12 mouse cellular contexts compared by ENCODE assay signal in the genomic region with DNA sequence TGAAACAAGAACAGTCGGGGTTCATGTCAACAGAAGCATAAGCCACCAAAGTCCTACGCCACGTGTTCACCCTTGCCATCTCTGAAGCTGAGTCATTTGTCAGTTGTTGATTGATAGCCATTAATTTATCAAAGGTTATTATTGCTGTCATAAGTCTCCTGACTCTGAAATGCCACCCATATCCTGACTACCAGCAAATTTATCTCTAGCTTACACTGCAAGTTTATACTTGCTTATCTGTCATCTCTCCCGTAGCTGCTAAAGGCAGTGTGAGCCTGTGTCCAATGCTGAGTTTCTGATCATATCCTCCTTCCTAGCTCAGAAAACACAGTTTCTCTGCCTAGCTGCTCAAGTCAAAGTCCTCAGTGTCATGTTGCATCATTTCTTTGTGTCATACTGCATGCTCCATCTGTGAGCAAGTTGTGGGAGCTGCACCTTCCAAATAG. TPM values are rescaled to one million over a fixed set of nuclear protein-coding genes. Genes with fewer than 3 reads are reported as not detected.
DNase-seq lines count a peak whose midpoint lies in the region; ATAC-seq and TF ChIP-seq lines count a peak whose summit lies in the region.
"Had no signal": no experiment of that assay in that cellular context is flagged by ENCODE, and none has a peak within 500 bp of the region (broad histone marks: within the 10 kb centered on the region; RNA-seq: fewer than 3 reads in every experiment).

No protein-coding gene starts in this region.

- TF ChIP-seq CTCF in layer of hippocampus, adult 2 months (conservative IDR thresholded peaks at IDR 0.05), result no peak
- TF ChIP-seq CTCF in liver, postnatal 0 days (IDR thresholded peaks at IDR 0.05; ENCODE audit: low read depth), result no peak

- ATAC-seq in intestine, embryonic 15.5 days, result peak; percentile 87
- peak; percentile 81 for ATAC-seq in liver, postnatal 0 days
- no peak for ATAC-seq in forebrain, embryonic 14.5 days

- H3K4me1 ChIP-seq in intestine, embryonic 15.5 days (replicated peaks), result no peaks in the 10 kb centered on the region
- peaks cover 35% of the 10 kb centered on the region for H3K4me1 ChIP-seq in liver, postnatal 0 days (ENCODE audit: insufficient read depth)
- no peaks in the 10 kb centered on the region for H3K4me1 ChIP-seq in forebrain, embryonic 14.5 days (ENCODE audit: control insufficient read depth, insufficient read depth, low read length)
- H3K4me1 ChIP-seq: midbrain, embryonic 12.5 days had no signal

- no peak for DNase-seq in layer of hippocampus, adult 2 months (ENCODE audit: low spot score in 2 of 2)
- DNase-seq in layer of hippocampus, adult 9-11 months, result no peak
- peak; percentile 28 for DNase-seq in liver, postnatal 0 days
- no peak for DNase-seq in natural killer cell, adult 2 months (ENCODE audit: low spot score in 2 of 2)
- DNase-seq in forebrain, embryonic 14.5 days (ENCODE audit: low spot score), result no peak
- DNase-seq in adrenal gland, postnatal 14 days, result no peak
- DNase-seq in frontal cortex, adult 2 months (ENCODE audit: extremely low spot score in 1 of 2, low spot score in 1 of 2), result no peak
- DNase-seq: kidney, adult 11 months had no signal

- no peak overlapping the region for H3K4me2 ChIP-seq in intestine, embryonic 15.5 days (replicated peaks)
- H3K4me2 ChIP-seq in liver, postnatal 0 days (ENCODE audit: low read depth, low read length), result peak overlapping the region; percentile 6
- H3K4me2 ChIP-seq in forebrain, embryonic 14.5 days (ENCODE audit: low read length), result no peak overlapping the region
- H3K4me2 ChIP-seq: heart, embryonic 11.5 days; lung, embryonic 15.5 days; midbrain, embryonic 12.5 days had no signal

- H3K9ac ChIP-seq in intestine, embryonic 15.5 days, result no peak overlapping the region
- H3K9ac ChIP-seq in liver, postnatal 0 days (replicated peaks), result 0 out of 2 replicates have a peak overlapping the region, but pooled peaks have one; percentile 11
- no peak overlapping the region for H3K9ac ChIP-seq in forebrain, embryonic 14.5 days (ENCODE audit: low read length)
- H3K9ac ChIP-seq: lung, embryonic 15.5 days; midbrain, embryonic 12.5 days had no signal

- peak overlapping the region; percentile 14; the same call in 1 of the 2 replicates for H3K27ac ChIP-seq in layer of hippocampus, adult 2 months
- no peak overlapping the region for H3K27ac ChIP-seq in intestine, embryonic 15.5 days
- peak overlapping the region; percentile 89 for H3K27ac ChIP-seq in liver, postnatal 0 days (ENCODE audit: low read depth)
- no peak overlapping the region for H3K27ac ChIP-seq in forebrain, embryonic 14.5 days (ENCODE audit: low read depth, low read length)
- H3K27ac ChIP-seq: lung, embryonic 15.5 days; midbrain, embryonic 12.5 days had no signal

- H3K9me3 ChIP-seq in intestine, embryonic 15.5 days, result no peaks in the 10 kb centered on the region
- no peaks in the 10 kb centered on the region for H3K9me3 ChIP-seq in liver, postnatal 0 days (ENCODE audit: low read length)
- H3K9me3 ChIP-seq in forebrain, embryonic 14.5 days (replicated peaks; ENCODE audit: control insufficient read depth, low read length), result no peaks in the 10 kb centered on the region
- H3K9me3 ChIP-seq: lung, embryonic 15.5 days; midbrain, embryonic 12.5 days had no signal

- H3K36me3 ChIP-seq in intestine, embryonic 15.5 days, result no peaks in the 10 kb centered on the region
- peaks cover 16% of the 10 kb centered on the region for H3K36me3 ChIP-seq in liver, postnatal 0 days (replicated peaks; ENCODE audit: insufficient read depth, low read length)
- peaks cover 5% of the 10 kb centered on the region for H3K36me3 ChIP-seq in forebrain, embryonic 14.5 days (ENCODE audit: control insufficient read depth, insufficient read depth, low read length)

- no peaks in the 10 kb centered on the region for H3K27me3 ChIP-seq in intestine, embryonic 15.5 days (replicated peaks)
- no peaks in the 10 kb centered on the region for H3K27me3 ChIP-seq in liver, postnatal 0 days (ENCODE audit: insufficient read depth, low read length)
- no peaks in the 10 kb centered on the region for H3K27me3 ChIP-seq in forebrain, embryonic 14.5 days (replicated peaks; ENCODE audit: control insufficient read depth, insufficient read depth, low read length)
- H3K27me3 ChIP-seq: lung, embryonic 15.5 days; midbrain, embryonic 12.5 days had no signal

- peak; percentile 93 for TF ChIP-seq EP300 in liver, postnatal 0 days (IDR thresholded peaks at IDR 0.05; ENCODE audit: low read depth)

- WGBS in intestine, embryonic 15.5 days, result 69% methylated on average over 4 of the region's 4 CpGs
- WGBS in liver, postnatal 0 days (ENCODE audit: insufficient replicate concordance), result 30% methylated on average over 4 of the region's 4 CpGs
- 96% methylated on average over 4 of the region's 4 CpGs for WGBS in forebrain, embryonic 14.5 days

- no peak overlapping the region for H3K4me3 ChIP-seq in layer of hippocampus, adult 2 months
- H3K4me3 ChIP-seq in intestine, embryonic 15.5 days (replicated peaks), result no peak overlapping the region
- no peak overlapping the region for H3K4me3 ChIP-seq in liver, postnatal 0 days (ENCODE audit: low read depth, low read length)
- H3K4me3 ChIP-seq in forebrain, embryonic 14.5 days (ENCODE audit: low read depth, low read length), result no peak overlapping the region
- H3K4me3 ChIP-seq: lung, embryonic 15.5 days; midbrain, embryonic 12.5 days had no signal

RNA-seq across cellular contexts. Expression of gene Gusb, which starts 28.0 kb away (rescaled TPM):
- total RNA-seq in layer of hippocampus, adult 2 months (2021), result 10 to 100 TPM; 10.9 to 11.4 TPM
- polyA plus RNA-seq in intestine, embryonic 15.5 days (2015; fragmentation: Nextera tagmentation; extraction: Ambion mirVana), result 88.8 and 95.7 TPM in 2 replicates
- 26.3 and 29.3 TPM in 2 replicates for polyA plus RNA-seq in liver, postnatal 0 days (2015; fragmentation: Nextera tagmentation; extraction: Ambion mirVana)
- 20.7 and 21.4 TPM in 2 replicates for polyA plus RNA-seq in forebrain, embryonic 14.5 days (2014; fragmentation: Nextera tagmentation; extraction: Ambion mirVana)
- 40.0 and 41.2 TPM in 2 replicates for total RNA-seq in adrenal gland, postnatal 14 days (2021)
- polyA plus RNA-seq in frontal cortex, adult 2 months (2012; rRNA removed), result 18.3 and 22.1 TPM in 2 replicates

RNA-seq across cellular contexts. Expression of gene Vkorc1l1, which starts 33.1 kb away (rescaled TPM):
- 10 to 100 TPM; 42.2 to 44.0 TPM for total RNA-seq in layer of hippocampus, adult 2 months (2021)
- polyA plus RNA-seq in intestine, embryonic 15.5 days (2015; fragmentation: Nextera tagmentation; extraction: Ambion mirVana), result 26.5 and 30.9 TPM in 2 replicates
- 17.5 and 18.2 TPM in 2 replicates for polyA plus RNA-seq in liver, postnatal 0 days (2015; fragmentation: Nextera tagmentation; extraction: Ambion mirVana)
- 21.1 and 28.5 TPM in 2 replicates for polyA plus RNA-seq in forebrain, embryonic 14.5 days (2014; fragmentation: Nextera tagmentation; extraction: Ambion mirVana)
- total RNA-seq in adrenal gland, postnatal 14 days (2021), result 30.1 and 31.2 TPM in 2 replicates
- polyA plus RNA-seq in frontal cortex, adult 2 months (2012; rRNA removed), result 38.1 and 40.1 TPM in 2 replicates

RNA-seq across cellular contexts. Expression of gene Asl, which starts 54.2 kb away (rescaled TPM):
- 10 to 100 TPM; 18.2 to 27.3 TPM for total RNA-seq in layer of hippocampus, adult 2 months (2021)
- 51.4 and 65.0 TPM in 2 replicates for polyA plus RNA-seq in intestine, embryonic 15.5 days (2015; fragmentation: Nextera tagmentation; extraction: Ambion mirVana)
- polyA plus RNA-seq in liver, postnatal 0 days (2015; fragmentation: Nextera tagmentation; extraction: Ambion mirVana), result 291 and 304 TPM in 2 replicates
- 36.9 and 38.2 TPM in 2 replicates for polyA plus RNA-seq in forebrain, embryonic 14.5 days (2014; fragmentation: Nextera tagmentation; extraction: Ambion mirVana)
- total RNA-seq in adrenal gland, postnatal 14 days (2021), result 131 and 168 TPM in 2 replicates
- 25.0 and 29.6 TPM in 2 replicates for polyA plus RNA-seq in frontal cortex, adult 2 months (2012; rRNA removed)

RNA-seq across cellular contexts. Expression of gene Crcp, which starts 54.2 kb away (rescaled TPM):
- total RNA-seq in layer of hippocampus, adult 2 months (2021), result 10 to 100 TPM; 35.6 to 35.7 TPM
- 34.1 and 38.7 TPM in 2 replicates for polyA plus RNA-seq in intestine, embryonic 15.5 days (2015; fragmentation: Nextera tagmentation; extraction: Ambion mirVana)
- polyA plus RNA-seq in liver, postnatal 0 days (2015; fragmentation: Nextera tagmentation; extraction: Ambion mirVana), result 19.3 and 20.8 TPM in 2 replicates
- 50.7 and 51.2 TPM in 2 replicates for polyA plus RNA-seq in forebrain, embryonic 14.5 days (2014; fragmentation: Nextera tagmentation; extraction: Ambion mirVana)
- total RNA-seq in adrenal gland, postnatal 14 days (2021), result 35.9 and 38.6 TPM in 2 replicates
- polyA plus RNA-seq in frontal cortex, adult 2 months (2012; rRNA removed), result 41.8 and 44.8 TPM in 2 replicates

Comparison
In these comparisons a context has a peak if more than half of its experiments do, and no peak if none do; other contexts are left out.
1. H3K27ac ChIP-seq: peak in layer of hippocampus, adult 2 months (single experiment) and liver, postnatal 0 days (single experiment); none in intestine, embryonic 15.5 days (single experiment) and forebrain, embryonic 14.5 days (single experiment).